ENCODE assay signal across 24 mouse cellular contexts in genomic region chr11:117078637-117079240, GRCm38 (mm10). TPM values are rescaled to one million over a fixed set of nuclear protein-coding genes. Genes with fewer than 3 reads are reported as not detected.
DNase-seq lines count a peak whose midpoint lies in the region; ATAC-seq and TF ChIP-seq lines count a peak whose summit lies in the region.
"Had no signal": no experiment of that assay in that cellular context is flagged by ENCODE, and none has a peak within 500 bp of the region (broad histone marks: within the 10 kb centered on the region; RNA-seq: fewer than 3 reads in every experiment).

No protein-coding gene starts in this region.

- 0 out of 2 replicates have a peak overlapping the region, but pooled peaks have one; percentile 82 for H3K4me3 ChIP-seq in liver, embryonic 11.5 days (ENCODE audit: low read depth, low read length)
- H3K4me3 ChIP-seq in ES-Bruce4 (ENCODE audit: low read depth, low read length) (peak overlapping the region; percentile 23), myocyte (peak overlapping the region; percentile 91)
- H3K4me3 ChIP-seq in bone marrow macrophage, adult 2 months (ENCODE audit: insufficient read depth, low read length): peak overlapping the region; percentile 85
- H3K4me3 ChIP-seq: embryonic facial prominence, embryonic 13.5 days; hindbrain, embryonic 15.5 days; layer of hippocampus, adult 2 months; neural tube, embryonic 15.5 days had no signal

- no peak for DNase-seq in liver, embryonic 11.5 days (ENCODE audit: low spot score)
- no peak for DNase-seq in liver
- DNase-seq in spleen, postnatal 4 days (ENCODE audit: low spot score in 2 of 2): no peak
- DNase-seq in thymus, adult 18-20 months: no peak
- DNase-seq: cerebellum, adult 2 months; cerebellum, postnatal 36 days; embryo, embryonic 11 days; gastrocnemius, postnatal 36 days; kidney, adult 9 months; kidney, postnatal 14 days; layer of hippocampus, postnatal 36 days; lung, adult 18-20 months; midbrain, embryonic 14.5 days; thymus, adult 2 months had no signal

- no peak for TF ChIP-seq EP300 in ES-Bruce4 (IDR thresholded peaks at IDR 0.05; ENCODE audit: insufficient read depth, low read depth, low read length)

- ATAC-seq in liver, embryonic 11.5 days (replicated peaks; ENCODE audit: low FRiP score): no peak

- H3K4me1 ChIP-seq in liver, embryonic 11.5 days (replicated peaks; ENCODE audit: control insufficient read depth, insufficient read depth, low read length): peaks cover 59% of the 10 kb centered on the region
- peaks cover 3% of the 10 kb centered on the region for H3K4me1 ChIP-seq in ES-Bruce4 (ENCODE audit: control insufficient read depth, insufficient read depth, low read length)
- peaks cover 52% of the 10 kb centered on the region for H3K4me1 ChIP-seq in bone marrow macrophage, adult 2 months (ENCODE audit: control insufficient read depth, insufficient read depth, low read length)

- peaks cover 35% of the 10 kb centered on the region for H3K79me2 ChIP-seq in myocyte (ENCODE audit: control insufficient read depth, insufficient read depth)

- TF ChIP-seq CTCF in ES-Bruce4 (IDR thresholded peaks at IDR 0.05; ENCODE audit: low read depth, low read length): no peak
- no peak for TF ChIP-seq CTCF in bone marrow macrophage, adult 2 months (IDR thresholded peaks at IDR 0.05; ENCODE audit: low read depth, low read length)

- H3K9ac ChIP-seq in liver, embryonic 11.5 days (ENCODE audit: low read depth, low read length): no peak overlapping the region
- H3K9ac ChIP-seq in ES-Bruce4 (ENCODE audit: low read depth, poor library complexity, severe bottlenecking): peak overlapping the region; percentile 95
- H3K9ac ChIP-seq: hindbrain, embryonic 15.5 days; limb, embryonic 12.5 days; neural tube, embryonic 15.5 days had no signal

- H3K9me3 ChIP-seq in liver, embryonic 11.5 days (ENCODE audit: control insufficient read depth, low read length): no peaks in the 10 kb centered on the region
- H3K9me3 ChIP-seq in ES-Bruce4 (replicated peaks; ENCODE audit: control insufficient read depth, insufficient read depth, low read length, poor library complexity, severe bottlenecking): no peaks in the 10 kb centered on the region
- H3K9me3 ChIP-seq: embryonic facial prominence, embryonic 13.5 days; forebrain, embryonic 12.5 days; hindbrain, embryonic 15.5 days; limb, embryonic 12.5 days; megakaryocyte, embryonic 14.5 days; neural tube, embryonic 15.5 days had no signal

- no peaks in the 10 kb centered on the region for H3K27me3 ChIP-seq in liver, embryonic 11.5 days (replicated peaks; ENCODE audit: control insufficient read depth, insufficient read depth, low read length)
- no peaks in the 10 kb centered on the region for H3K27me3 ChIP-seq in ES-Bruce4 (ENCODE audit: control insufficient read depth, insufficient read depth, low read length, poor library complexity, severe bottlenecking)
- no peaks in the 10 kb centered on the region for H3K27me3 ChIP-seq in myocyte (ENCODE audit: control insufficient read depth, insufficient read depth, insufficient read length)
- H3K27me3 ChIP-seq: embryonic facial prominence, embryonic 13.5 days; forebrain, embryonic 12.5 days; hindbrain, embryonic 15.5 days; limb, embryonic 12.5 days; megakaryocyte, embryonic 14.5 days; neural tube, embryonic 15.5 days had no signal

- no peak overlapping the region for H3K27ac ChIP-seq in liver, embryonic 11.5 days (ENCODE audit: low read depth, low read length)
- H3K27ac ChIP-seq in ES-Bruce4 (ENCODE audit: insufficient read depth, low read length): peak overlapping the region; percentile 92
- H3K27ac ChIP-seq in bone marrow macrophage, adult 2 months (ENCODE audit: insufficient read depth, low read depth, low read length): peak overlapping the region; percentile 74
- H3K27ac ChIP-seq: embryonic facial prominence, embryonic 13.5 days; forebrain, embryonic 12.5 days; hindbrain, embryonic 15.5 days; layer of hippocampus, adult 2 months; limb, embryonic 12.5 days; neural tube, embryonic 15.5 days had no signal

- no peak overlapping the region for H3ac ChIP-seq in myocyte (ENCODE audit: control insufficient read depth, insufficient read length)

- TF ChIP-seq POLR2A in ES-Bruce4 (IDR thresholded peaks at IDR 0.05; ENCODE audit: insufficient read depth, low read length) (no peak), myocyte (IDR thresholded peaks at IDR 0.05; ENCODE audit: insufficient read length, low read depth) (no peak)
- no peak for TF ChIP-seq POLR2A in bone marrow macrophage, adult 2 months (IDR thresholded peaks at IDR 0.05; ENCODE audit: borderline replicate concordance, low read depth, low read length)

- peaks cover 23% of the 10 kb centered on the region for H3K36me3 ChIP-seq in liver, embryonic 11.5 days (ENCODE audit: control insufficient read depth, insufficient read depth, low read length)
- H3K36me3 ChIP-seq in ES-Bruce4 (ENCODE audit: control insufficient read depth, insufficient read depth, low read length, poor library complexity, severe bottlenecking): peaks cover 30% of the 10 kb centered on the region
- peaks cover 27% of the 10 kb centered on the region for H3K36me3 ChIP-seq in myocyte (ENCODE audit: control insufficient read depth, insufficient read depth)

- WGBS in liver, embryonic 11.5 days: 81% methylated on average over 12 of the region's 12 CpGs

- peak overlapping the region; percentile 13; the same call in 1 of the 2 replicates for H3K4me2 ChIP-seq in liver, embryonic 11.5 days
- H3K4me2 ChIP-seq in myocyte (ENCODE audit: low read depth): no peak overlapping the region
- H3K4me2 ChIP-seq: embryonic facial prominence, embryonic 13.5 days; neural tube, embryonic 15.5 days had no signal

TF ChIP-seq in myocyte, 11 proteins besides CTCF, POLR2A, EP300 and RAD21:
- TF ChIP-seq MYOG (IDR thresholded peaks at IDR 0.05; ENCODE audit: control insufficient read depth in 1 of 3, insufficient read depth in 1 of 3, insufficient read length in 2 of 3, low read depth in 2 of 3) (no peak), POLR2AphosphoS2 (IDR thresholded peaks at IDR 0.05; ENCODE audit: insufficient read length, low read depth) (peak; percentile 5)

RNA-seq across cellular contexts. Expression of gene Sec14l1, which starts 36.2 kb away (rescaled TPM):
- polyA plus RNA-seq in liver, embryonic 11.5 days (2014; fragmentation: Nextera tagmentation; extraction: Ambion mirVana): 20.9 and 22.8 TPM in 2 replicates
- polyA plus RNA-seq in ES-Bruce4 (2011; ENCODE audit: insufficient read depth, insufficient read length, low read depth, missing spikeins) (77.5 and 77.7 TPM in 2 replicates), myocyte (2012; fragmentation: generic; extraction: Trizol) (84.8 TPM)
- polyA plus RNA-seq in bone marrow macrophage, adult 2 months (2012; ENCODE audit: insufficient read depth, insufficient read length, missing spikeins): 122 and 132 TPM in 2 replicates

Comparison
In these comparisons a context has a peak if more than half of its experiments do, and no peak if none do; other contexts are left out.
1. H3K4me3 ChIP-seq: peak in every context shown above with its lines; median percentile 91 in myocyte; 85 in bone marrow macrophage, adult 2 months; 82 in liver, embryonic 11.5 days; 23 in ES-Bruce4.